Mouse (Mus musculus) limb, embryonic 13.5 days (tissue): ENCODE results near the gene Zdhhc22. TPM values are rescaled to one million over a fixed set of nuclear protein-coding genes. Genes with fewer than 3 reads are reported as not detected.

Experiments used
- ATAC-seq: fragments of 200-750 bp; cut with Nextera tagmentation; 2 replicates; pipeline ENCODE4 v1.8.0; 2017; ENCODE audit warnings: low read depth, moderate number of reproducible peaks, moderate TSS enrichment; ENCODE audit not compliant: low FRiP score
- H3K27ac ChIP-seq: fragments of 300-500 bp; sonication (generic); 2 replicates; pipeline ENCODE4 v1.5.1; 2015; ENCODE audit warnings: inconsistent platforms, mild to moderate bottlenecking, moderate library complexity
- H3K27me3 ChIP-seq: fragments of 300-500 bp; sonication (generic); 2 replicates; pipeline ENCODE4 v1.6.1; 2015; ENCODE audit warnings: mild to moderate bottlenecking, inconsistent platforms
- H3K36me3 ChIP-seq: fragments of 300-500 bp; sonication (generic); 2 replicates; pipeline ENCODE4 v1.6.1; 2015; ENCODE audit warnings: inconsistent platforms, mild to moderate bottlenecking, moderate library complexity
- H3K4me1 ChIP-seq: fragments of 300-500 bp; sonication (generic); 2 replicates; pipeline ENCODE4 v1.6.1; 2015; ENCODE audit warnings: inconsistent platforms
- H3K4me2 ChIP-seq: fragments of 300-500 bp; sonication (generic); replicated peaks from 2 replicates; pipeline ENCODE4 v1.6.1; 2015; ENCODE audit warnings: inconsistent platforms, mild to moderate bottlenecking, moderate library complexity
- H3K4me3 ChIP-seq: fragments of 300-500 bp; sonication (generic); 2 replicates; pipeline ENCODE4 v1.5.1; 2015; ENCODE audit warnings: moderate library complexity, mild to moderate bottlenecking, inconsistent platforms
- H3K9ac ChIP-seq: fragments of 300-500 bp; sonication (generic); 2 replicates; pipeline ENCODE4 v1.6.1; 2015; ENCODE audit warnings: mild to moderate bottlenecking, inconsistent platforms
- H3K9me3 ChIP-seq: fragments of 300-500 bp; sonication (generic); 2 replicates; pipeline ENCODE4 v1.6.1; 2016; ENCODE audit warnings: inconsistent platforms
- WGBS: fragments of 180-500 bp; shearing (Covaris S2); methylation state at CpG from one replicate; pipeline ENCODE4 v1.1.7; 2015; 5-methylcytosine and 5-hydroxymethylcytosine counted together
- polyA plus RNA-seq: library from polyadenylated mRNA; unstranded; fragments of >200 nt; fragmentation: Nextera tagmentation; extraction: Ambion mirVana; gene quantifications from 2 replicates; pipeline ENCODE4 v1.2.1, GENCODE M21; 2015

Zdhhc22 gene
- polyA plus RNA-seq, 1 experiment from 2014 or later: not detected

DNA sequence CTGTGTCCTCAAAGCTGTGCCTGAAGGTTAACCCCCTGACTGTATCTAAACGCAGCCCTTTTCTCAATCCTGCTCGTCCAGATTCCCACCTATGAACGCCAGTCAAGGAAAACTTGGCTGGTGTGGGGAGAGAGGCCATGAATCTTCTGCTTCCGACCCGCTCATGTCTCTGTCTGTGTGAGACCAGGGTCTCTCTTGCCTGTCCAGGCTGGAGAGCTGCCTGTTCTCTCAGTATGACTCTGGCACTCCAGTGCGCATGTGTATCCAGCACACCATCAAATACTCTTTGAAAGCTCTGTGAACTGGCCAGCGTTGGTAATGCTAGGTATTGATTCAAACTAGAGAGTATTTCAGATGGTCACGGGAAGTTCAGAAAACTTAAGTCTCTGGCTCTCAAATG lies 46.8 kb downstream of the Zdhhc22 start:
- ATAC-seq: no peak
- H3K27me3 ChIP-seq: peaks cover 3% of the 10 kb centered on the region
- H3K4me2 ChIP-seq: no peak overlapping the region
- H3K4me1 ChIP-seq: peaks cover 16% of the 10 kb centered on the region
- H3K27ac ChIP-seq: no peak overlapping the region
- no peak overlapping the region for H3K4me3 ChIP-seq
- H3K9me3 ChIP-seq: no peaks in the 10 kb centered on the region
- WGBS: 88% methylated on average over 8 of the region's 8 CpGs
- no peaks in the 10 kb centered on the region for H3K36me3 ChIP-seq
- no peak overlapping the region for H3K9ac ChIP-seq

DNA sequence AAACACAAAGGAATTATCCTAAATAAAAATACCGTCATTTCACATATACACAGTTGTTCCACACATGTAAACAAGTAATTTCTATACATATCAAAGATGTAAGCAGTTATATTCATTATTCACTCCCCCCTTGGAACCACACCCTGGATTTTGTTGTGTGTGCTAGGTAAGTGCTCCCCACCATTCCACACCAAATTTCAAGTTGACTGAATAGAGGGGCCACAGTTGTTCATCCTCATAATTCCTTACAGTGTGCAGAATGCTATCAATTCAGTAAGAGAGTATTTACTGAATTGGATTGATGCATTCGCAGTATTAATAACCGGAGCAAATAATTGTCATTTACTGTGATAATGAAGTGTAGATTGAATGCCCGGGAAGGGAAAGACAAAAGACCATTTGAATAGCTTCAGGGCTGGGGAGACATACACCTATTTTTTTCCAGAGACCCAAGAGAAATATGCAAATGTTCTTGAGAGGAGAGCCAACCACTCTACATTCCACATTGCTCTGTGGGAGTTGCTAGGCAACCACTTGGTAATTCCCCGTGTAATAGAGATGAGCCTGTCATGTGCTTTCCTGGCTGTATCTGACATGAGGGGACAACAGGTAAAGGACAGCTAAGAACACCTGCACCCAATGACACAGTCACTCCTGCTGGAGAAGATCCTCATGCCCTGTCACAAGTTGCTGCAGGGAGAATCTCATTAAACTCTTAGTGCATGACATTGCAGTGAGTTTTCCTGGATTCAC lies 48.3 kb downstream of the Zdhhc22 start:
- no peak overlapping the region for H3K4me3 ChIP-seq
- ATAC-seq: no peak

DNA sequence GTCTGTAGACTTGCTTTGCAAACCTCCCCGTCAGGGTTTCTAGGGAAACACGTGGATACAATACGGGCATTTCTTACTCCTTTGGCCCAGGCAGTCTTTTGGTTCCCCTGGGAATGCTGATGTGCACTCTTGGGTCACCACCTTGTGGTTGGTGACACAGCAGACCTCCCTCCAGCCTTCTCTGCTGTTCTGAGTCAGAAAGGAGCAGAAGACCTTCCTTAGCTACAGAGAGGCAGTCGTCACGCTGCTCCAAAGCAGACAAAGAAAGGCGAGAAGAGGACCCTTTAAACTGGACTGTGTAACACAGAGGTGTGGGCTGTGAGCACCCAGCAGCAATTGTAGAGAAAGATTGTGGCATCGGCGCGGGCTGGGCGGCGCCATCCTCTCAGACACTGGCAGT lies 49.1 kb downstream of the Zdhhc22 start:
- peaks cover 7% of the 10 kb centered on the region for H3K4me1 ChIP-seq
- H3K36me3 ChIP-seq: no peaks in the 10 kb centered on the region
- no peak overlapping the region for H3K27ac ChIP-seq
- no peaks in the 10 kb centered on the region for H3K9me3 ChIP-seq
- no peak for ATAC-seq
- WGBS: 56% methylated on average over 11 of the region's 11 CpGs
- no peak overlapping the region for H3K4me2 ChIP-seq
- no peak overlapping the region for H3K4me3 ChIP-seq
- H3K9ac ChIP-seq: 0 out of 2 replicates have a peak overlapping the region, but pooled peaks have one; percentile 19
- peaks cover 3% of the 10 kb centered on the region for H3K27me3 ChIP-seq

More for the DNA sequence above, 48.3 kb downstream of the Zdhhc22 start:
- Histone ChIP-seq H3K9ac (no peak overlapping the region), H3K27ac (no peak overlapping the region), H3K4me2 (no peak overlapping the region), H3K27me3 (peaks cover 3% of the 10 kb centered on the region), H3K36me3 (no peaks in the 10 kb centered on the region), H3K4me1 (peaks cover 8% of the 10 kb centered on the region), H3K9me3 (no peaks in the 10 kb centered on the region)
- WGBS: 63% methylated on average over 5 of the region's 5 CpGs

DNA sequence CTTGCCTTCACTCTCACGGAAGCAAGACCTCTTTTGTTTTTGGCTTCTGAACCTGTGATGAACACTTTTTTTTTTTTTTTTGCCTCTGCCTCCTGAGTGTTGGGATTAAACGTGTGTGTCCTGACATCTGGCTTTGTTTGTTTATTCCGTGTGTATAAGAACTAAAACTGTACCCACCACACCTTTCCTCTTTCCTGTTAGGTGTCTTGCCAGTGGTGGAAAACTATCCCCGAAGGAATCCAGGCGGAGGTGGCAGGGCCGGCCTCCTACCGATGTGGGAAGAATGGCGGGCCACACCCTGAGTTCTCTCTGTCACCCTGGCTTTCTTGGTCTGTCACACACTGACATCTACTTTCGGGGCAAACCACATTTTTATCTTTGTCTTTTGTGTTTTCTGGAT lies 51.7 kb downstream of the Zdhhc22 start:
- no peak overlapping the region for H3K27ac ChIP-seq
- H3K9me3 ChIP-seq: no peaks in the 10 kb centered on the region
- H3K9ac ChIP-seq: no peak overlapping the region
- no peak overlapping the region for H3K4me2 ChIP-seq
- H3K36me3 ChIP-seq: no peaks in the 10 kb centered on the region
- H3K4me1 ChIP-seq: no peaks in the 10 kb centered on the region; the same call in 1 of the 2 replicates
- 76% methylated on average over 9 of the region's 9 CpGs for WGBS
- ATAC-seq: no peak
- no peak overlapping the region for H3K4me3 ChIP-seq
- H3K27me3 ChIP-seq: peaks cover 3% of the 10 kb centered on the region

DNA sequence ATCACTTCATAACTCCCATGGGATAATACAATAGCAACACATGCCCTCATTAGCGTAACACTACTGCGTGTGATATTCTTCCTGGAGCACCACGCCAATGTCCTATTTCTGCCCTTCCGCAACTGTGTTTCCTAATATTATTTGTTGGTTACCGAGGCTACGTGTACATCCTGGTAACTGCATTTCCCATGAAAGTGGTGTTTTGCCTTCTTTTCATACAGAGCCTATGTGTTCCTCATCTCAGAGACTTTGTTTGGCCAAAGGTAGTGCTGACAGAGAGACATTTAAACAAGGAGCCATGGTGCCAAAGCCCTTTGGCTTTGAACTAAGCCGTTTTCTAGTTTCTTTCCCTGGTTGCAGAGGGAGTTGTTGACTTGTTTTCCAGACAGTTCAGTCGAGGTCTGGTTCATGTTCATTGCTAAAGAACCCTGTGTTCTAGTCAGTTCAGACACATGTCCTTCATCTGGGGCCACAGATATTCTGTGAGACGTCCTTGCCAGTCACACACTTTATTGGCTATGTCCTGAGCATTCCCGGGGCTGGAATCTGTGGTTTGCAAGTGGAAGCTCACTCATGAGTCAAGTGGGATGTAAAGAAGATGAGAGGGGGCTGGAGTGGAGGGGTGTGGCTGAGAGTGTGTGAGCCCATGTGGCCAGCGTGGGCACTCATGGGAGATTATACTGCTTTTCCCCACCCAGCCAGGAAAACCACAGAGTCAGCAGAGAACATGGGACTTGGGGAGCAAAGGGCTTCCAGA lies 53.5 kb downstream of the Zdhhc22 start:
- ATAC-seq: no peak
- H3K27ac ChIP-seq: no peak overlapping the region

DNA sequence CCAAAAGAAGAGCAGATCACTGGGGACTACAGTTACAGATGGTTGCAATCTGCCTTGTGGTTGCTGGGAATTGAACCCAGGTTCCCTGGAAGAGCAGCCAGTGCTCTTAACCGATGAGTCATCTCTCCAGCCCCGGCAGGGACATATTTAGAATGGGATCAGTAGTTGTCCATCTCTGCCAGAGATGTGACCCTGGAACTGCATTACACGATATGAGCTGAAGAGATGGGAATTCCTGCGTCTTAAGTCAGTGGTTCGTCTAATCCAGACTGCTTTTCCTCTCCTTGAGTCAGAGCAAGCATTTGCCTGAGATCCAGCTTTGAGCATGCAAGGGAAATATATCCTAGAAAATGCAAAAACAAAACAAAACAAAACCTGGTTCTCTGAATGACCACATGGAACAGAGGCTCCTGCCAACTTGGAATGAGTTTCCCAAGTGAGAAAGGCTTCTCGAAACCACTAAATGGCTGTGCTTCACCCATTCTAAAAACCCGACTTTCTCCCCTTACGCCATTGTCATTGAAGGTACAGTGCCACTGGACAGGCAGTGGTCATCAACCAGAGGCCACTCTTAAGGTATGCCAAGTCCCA lies 54.4 kb downstream of the Zdhhc22 start:
- H3K27ac ChIP-seq: no peak overlapping the region
- no peaks in the 10 kb centered on the region for H3K36me3 ChIP-seq
- H3K4me2 ChIP-seq: no peak overlapping the region
- WGBS: 78% methylated on average over 8 of the region's 8 CpGs
- 0 out of 2 replicates have a peak, but pooled peaks cover 4% of the 10 kb centered on the region for H3K4me1 ChIP-seq
- 0 out of 2 replicates have a peak, but pooled peaks cover 2% of the 10 kb centered on the region for H3K9me3 ChIP-seq
- H3K27me3 ChIP-seq: no peaks in the 10 kb centered on the region
- no peak overlapping the region for H3K9ac ChIP-seq
- H3K4me3 ChIP-seq: no peak overlapping the region
- no peak for ATAC-seq

More for the DNA sequence above, 53.5 kb downstream of the Zdhhc22 start:
- Histone ChIP-seq H3K9me3 (no peaks in the 10 kb centered on the region), H3K4me2 (no peak overlapping the region), H3K36me3 (no peaks in the 10 kb centered on the region), H3K4me1 (peaks cover 4% of the 10 kb centered on the region; the same call in 1 of the 2 replicates), H3K27me3 (peaks cover 3% of the 10 kb centered on the region), H3K9ac (no peak overlapping the region), H3K4me3 (no peak overlapping the region)
- 74% methylated on average over 11 of the region's 11 CpGs for WGBS

DNA sequence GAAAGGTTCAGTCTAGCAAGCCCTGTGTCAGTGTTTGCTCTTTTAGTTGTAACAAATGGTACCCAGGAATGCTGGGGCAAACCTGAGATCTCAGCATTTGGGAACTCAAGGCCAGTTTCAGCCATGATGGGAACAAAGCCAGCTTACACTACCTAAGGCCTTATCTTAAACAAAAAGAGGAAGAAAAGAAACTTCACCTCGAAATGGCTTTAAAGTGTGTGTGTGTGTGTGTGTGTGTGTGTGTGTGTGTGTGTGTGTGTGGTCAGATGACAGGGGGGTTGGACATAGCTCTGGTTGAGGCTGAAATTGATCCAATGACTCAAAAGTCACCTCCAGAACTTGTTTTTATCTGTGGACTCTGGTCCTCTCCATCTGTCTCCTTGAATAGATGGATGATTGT lies 55.5 kb downstream of the Zdhhc22 start:
- H3K27ac ChIP-seq: no peak overlapping the region
- WGBS: 65% methylated on average over 1 of the region's 1 CpGs
- no peaks in the 10 kb centered on the region for H3K27me3 ChIP-seq
- 0 out of 2 replicates have a peak, but pooled peaks cover 4% of the 10 kb centered on the region for H3K4me1 ChIP-seq
- ATAC-seq: no peak
- H3K4me2 ChIP-seq: no peak overlapping the region
- H3K4me3 ChIP-seq: no peak overlapping the region
- H3K36me3 ChIP-seq: no peaks in the 10 kb centered on the region
- H3K9me3 ChIP-seq: 0 out of 2 replicates have a peak, but pooled peaks cover 4% of the 10 kb centered on the region
- no peak overlapping the region for H3K9ac ChIP-seq

DNA sequence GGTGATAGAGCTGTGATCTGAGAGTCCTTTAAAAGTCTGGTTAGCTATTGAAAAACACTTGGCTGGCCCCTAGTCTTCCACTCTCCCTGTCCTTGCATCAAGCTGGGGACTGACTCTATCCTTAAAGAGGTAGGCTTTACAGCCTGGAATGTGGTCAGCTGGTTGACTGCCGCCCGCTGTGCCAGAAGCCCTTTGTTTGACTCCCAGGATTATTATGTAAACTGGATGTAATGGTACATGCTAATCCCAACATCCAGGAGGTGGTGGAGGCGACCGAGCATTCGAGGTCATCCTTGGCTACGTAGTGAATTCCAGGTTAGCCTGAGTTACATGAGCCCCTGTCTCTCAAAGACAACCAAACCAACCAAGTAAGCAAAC lies 57.7 kb downstream of the Zdhhc22 start:
- H3K4me3 ChIP-seq: no peak overlapping the region
- no peak overlapping the region for H3K4me2 ChIP-seq
- H3K9ac ChIP-seq: no peak overlapping the region
- no peaks in the 10 kb centered on the region for H3K36me3 ChIP-seq
- no peak overlapping the region for H3K27ac ChIP-seq
- H3K9me3 ChIP-seq: peaks cover 13% of the 10 kb centered on the region
- no peaks in the 10 kb centered on the region for H3K27me3 ChIP-seq
- WGBS: 37% methylated on average over 6 of the region's 6 CpGs
- no peak for ATAC-seq
- 0 out of 2 replicates have a peak, but pooled peaks cover 4% of the 10 kb centered on the region for H3K4me1 ChIP-seq

DNA sequence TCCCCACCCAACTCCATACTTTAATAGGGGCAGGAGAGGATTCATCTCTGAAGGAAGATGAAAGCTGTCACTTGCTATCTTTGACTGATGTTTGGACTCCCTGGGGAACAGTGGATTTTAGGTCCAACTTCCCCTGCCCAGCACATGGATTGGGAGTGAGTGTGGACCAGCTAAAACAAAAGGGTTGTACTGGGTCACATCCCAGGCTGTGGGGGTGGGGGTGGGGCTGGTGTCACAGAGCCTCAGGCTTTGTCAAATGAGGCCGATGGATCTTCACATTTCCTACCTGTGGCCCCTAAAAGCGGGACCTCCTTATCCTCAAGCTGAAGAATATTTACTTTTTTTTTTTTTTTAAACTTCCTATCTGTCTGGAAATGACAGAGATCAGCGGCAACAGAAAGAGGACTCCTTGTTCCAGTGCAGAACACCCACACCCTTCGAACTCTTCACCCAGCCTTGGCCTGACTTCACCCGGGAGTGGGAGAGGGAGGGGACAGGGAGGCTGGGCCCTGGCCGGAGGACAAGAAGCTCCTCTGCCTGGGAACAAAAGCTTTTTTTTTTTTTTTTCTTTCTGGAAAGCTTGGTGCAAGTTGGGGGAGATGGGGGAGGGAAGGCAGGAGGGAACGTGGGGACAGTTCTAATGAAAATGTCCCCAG lies 58.2 kb downstream of the Zdhhc22 start:
- no peak overlapping the region for H3K4me2 ChIP-seq
- no peak for ATAC-seq
- no peaks in the 10 kb centered on the region for H3K36me3 ChIP-seq
- H3K27ac ChIP-seq: no peak overlapping the region
- H3K9ac ChIP-seq: no peak overlapping the region
- no peaks in the 10 kb centered on the region for H3K27me3 ChIP-seq
- H3K4me3 ChIP-seq: no peak overlapping the region
- WGBS: 19% methylated on average over 7 of the region's 7 CpGs
- 0 out of 2 replicates have a peak, but pooled peaks cover 4% of the 10 kb centered on the region for H3K4me1 ChIP-seq
- peaks cover 13% of the 10 kb centered on the region for H3K9me3 ChIP-seq

DNA sequence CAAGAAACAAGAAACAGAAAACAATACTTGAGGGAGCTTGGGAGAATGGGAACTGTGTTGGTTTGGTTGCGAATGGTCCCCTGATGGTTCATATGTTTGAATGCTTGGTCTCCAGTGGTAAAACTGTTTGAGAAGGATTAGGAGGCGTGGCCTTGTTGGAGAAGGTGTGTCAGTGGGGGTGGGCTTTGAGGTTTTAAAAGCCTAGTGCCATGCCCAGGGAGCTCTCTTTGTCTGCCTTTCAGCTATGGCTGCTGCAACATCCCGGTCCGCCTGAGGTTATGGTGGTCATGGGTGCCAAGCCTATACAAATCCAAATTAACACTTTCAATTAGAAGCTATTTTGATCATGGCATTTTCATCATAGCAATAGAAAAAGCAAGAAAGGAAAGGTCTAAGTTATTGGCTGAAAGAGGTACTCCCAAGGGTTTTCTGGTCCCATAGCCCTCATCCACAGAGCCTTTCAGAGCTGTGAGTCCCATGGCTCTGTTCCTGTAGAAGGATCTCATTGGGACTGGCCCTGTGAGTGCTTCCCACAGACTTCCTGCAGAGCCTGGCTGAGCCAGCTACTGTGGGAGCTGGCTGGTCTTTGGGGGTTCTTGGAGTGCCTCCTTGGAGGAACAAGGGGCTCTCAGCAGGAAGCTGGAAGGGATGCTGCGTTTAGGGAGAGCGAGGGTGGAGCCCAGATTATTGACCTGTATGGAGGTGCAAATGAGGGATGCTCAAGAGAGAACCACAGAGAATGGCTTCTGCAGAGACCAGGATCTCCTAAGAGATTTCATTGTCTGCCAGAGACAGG lies 59.1 kb downstream of the Zdhhc22 start:
- no peak overlapping the region for H3K27ac ChIP-seq
- no peak overlapping the region for H3K9ac ChIP-seq
- H3K4me2 ChIP-seq: no peak overlapping the region
- ATAC-seq: no peak
- peaks cover 13% of the 10 kb centered on the region for H3K9me3 ChIP-seq
- H3K4me3 ChIP-seq: no peak overlapping the region
- H3K36me3 ChIP-seq: no peaks in the 10 kb centered on the region
- 81% methylated on average over 6 of the region's 6 CpGs for WGBS
- 0 out of 2 replicates have a peak, but pooled peaks cover 4% of the 10 kb centered on the region for H3K4me1 ChIP-seq
- H3K27me3 ChIP-seq: no peaks in the 10 kb centered on the region
